Mouse (Mus musculus) embryonic fibroblast, embryonic 13.5 days (primary cell): ENCODE results near the gene Asb17.

Experiments used
- CTCF ChIP-seq: IDR thresholded peaks from 2 replicates; pipeline ENCODE4 v1.5.1; 2011; ENCODE audit warnings: mild to moderate bottlenecking, control low read depth, low read length, moderate library complexity, borderline replicate concordance; ENCODE audit not compliant: insufficient read depth
- POLR2A ChIP-seq: IDR thresholded peaks from 2 replicates; pipeline ENCODE4 v1.6.1; 2011; ENCODE audit warnings: low read depth, mild to moderate bottlenecking, control low read depth, low read length, moderate library complexity

GRCm38 (mm10) chr3:153852266-153852665 lies 8.3 kb downstream of the Asb17 start:
- no peak for TF ChIP-seq CTCF
- TF ChIP-seq POLR2A: no peak
